Mouse (Mus musculus) urinary bladder, adult 18-20 months (tissue): ENCODE results near the gene Ube2a.
"Not testable (repeated sequence)": the region's sequence is repeated elsewhere in the genome, so short reads cannot be mapped to it uniquely, and the experiment has no call there.

Source experiments
- DNase-seq, 2 experiments: peaks; one replicate each; pipeline ENCODE4 v3.0.0; 2022; ENCODE audit warnings: low spot score in 2 of 2, mixed read lengths in 2 of 2

Ube2a gene

DNA sequence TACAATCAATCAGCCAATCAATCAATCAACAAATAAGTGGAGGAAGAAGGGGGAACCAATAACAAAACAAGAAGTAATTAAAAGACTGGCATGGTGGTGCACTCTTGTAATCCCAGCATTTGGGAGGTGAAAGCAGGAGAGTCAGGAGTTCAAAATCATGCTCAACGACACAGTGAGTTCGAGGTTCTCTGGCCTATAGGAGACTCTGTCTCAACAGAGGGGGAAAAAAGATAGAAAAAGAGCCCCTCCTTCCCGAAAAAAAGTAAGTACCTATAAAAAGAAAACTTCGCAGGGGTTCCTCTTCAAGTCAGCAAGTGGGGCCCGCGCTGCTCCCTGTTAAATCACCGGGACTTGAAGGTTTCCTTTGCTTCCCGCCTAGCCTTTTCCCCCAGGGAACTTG lies at the start of gene Ube2a, which contains the start of gene C330007P06Rik:
Gene Ube2a, plus strand, starts transcription at position 136 of the 400 bp plus-strand sequence.
Gene C330007P06Rik, minus strand, starts transcription at position 347 of the 400 bp plus-strand sequence.
- no peak for DNase-seq

DNA sequence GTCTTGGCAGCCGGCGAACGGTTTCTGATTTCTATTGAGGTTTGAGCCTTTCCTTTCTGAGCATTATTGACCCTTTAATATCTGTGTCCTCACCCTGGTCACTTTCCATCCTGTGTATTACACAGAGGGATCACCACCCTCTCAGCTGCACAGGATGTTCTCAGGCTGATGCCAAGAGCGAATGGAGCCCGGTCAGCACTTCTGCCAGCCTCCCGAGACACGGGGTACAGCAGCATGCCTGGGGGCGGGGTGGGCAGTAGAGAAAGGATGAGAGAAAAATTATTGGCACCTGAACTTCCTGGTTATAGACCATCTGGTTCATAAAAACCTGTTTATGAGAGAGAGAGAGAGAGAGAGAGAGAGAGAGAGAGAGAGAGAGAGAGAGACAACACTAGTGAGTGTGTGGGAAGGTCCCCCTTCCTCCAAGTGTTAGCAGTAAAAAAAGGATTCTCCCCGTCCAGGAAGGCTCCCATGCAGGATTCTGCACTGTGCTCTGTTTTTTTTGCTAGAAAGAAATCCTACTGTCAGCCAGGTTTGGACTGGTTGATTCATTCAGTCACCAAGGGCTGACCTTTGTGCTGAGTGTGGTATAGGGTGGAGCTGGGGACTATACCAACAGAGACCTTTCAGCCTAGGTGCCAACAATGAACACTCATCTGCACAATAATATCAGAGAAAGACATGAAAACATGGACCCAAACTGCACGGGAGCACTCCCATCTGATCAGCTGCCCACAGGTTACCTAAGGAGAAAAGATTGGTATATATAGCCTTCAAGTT lies 49.6 kb upstream of the Ube2a start:
- DNase-seq = no peak

DNA sequence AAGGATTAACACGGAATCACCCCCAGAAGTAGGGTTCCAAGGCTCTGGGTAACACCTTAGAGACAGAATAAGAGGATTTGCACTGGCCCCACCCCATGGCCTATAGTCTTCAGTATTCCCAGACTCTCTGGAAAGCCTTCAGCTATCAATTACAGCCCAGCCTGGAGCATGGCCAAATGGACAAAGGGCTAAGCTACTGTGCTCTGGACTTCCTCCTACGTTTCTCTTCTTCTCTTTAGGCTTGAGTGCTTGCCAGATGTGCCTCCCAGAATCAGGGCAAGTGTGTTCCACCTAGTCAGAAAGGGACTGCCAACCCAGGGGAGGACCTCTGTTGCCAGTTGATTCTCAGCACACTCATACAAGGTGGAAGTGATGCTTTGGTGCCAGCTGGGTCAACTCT lies 48.7 kb upstream of the Ube2a start:
- DNase-seq = no peak

DNA sequence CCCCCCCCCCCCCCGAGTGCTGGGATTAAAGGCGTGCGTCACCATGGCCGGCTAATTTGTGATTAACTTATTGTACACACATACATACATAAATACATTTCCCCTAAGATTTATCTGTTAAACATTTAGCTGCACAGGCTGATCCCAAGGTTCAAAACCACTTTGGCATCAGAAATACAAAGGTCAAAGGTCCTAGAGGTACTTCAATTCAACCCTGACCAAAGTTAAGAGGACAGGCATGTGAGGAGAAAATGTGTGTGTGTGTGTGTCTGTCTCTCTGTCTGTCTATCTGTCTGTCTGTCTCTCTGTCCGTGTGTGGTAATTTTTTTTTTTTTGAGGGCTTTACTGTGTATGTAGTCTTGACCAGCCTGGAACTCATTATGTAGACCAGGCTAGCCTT lies 46.8 kb upstream of the Ube2a start:
- no peak for DNase-seq

DNA sequence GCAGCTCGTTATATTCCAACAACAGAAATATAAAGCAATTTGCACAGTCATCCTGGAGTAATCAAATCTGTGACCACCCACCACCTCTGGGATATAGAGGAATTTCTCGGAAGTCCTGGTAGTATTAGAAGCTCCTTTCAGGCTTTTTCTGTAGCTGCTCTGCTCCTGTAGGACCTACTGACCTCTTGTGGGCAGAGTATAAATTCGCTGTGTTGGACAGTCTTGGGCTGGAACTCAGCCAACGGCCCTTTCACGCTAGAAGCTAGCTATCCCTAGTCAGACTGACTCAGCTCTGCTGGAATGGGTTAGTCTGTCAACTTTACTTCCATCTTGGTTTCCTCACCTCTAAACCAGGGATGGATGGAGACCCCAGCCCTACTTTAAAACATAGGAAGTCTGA lies 43.4 kb upstream of the Ube2a start:
- peak in 1 of 2 experiments; percentile 42 for DNase-seq

DNA sequence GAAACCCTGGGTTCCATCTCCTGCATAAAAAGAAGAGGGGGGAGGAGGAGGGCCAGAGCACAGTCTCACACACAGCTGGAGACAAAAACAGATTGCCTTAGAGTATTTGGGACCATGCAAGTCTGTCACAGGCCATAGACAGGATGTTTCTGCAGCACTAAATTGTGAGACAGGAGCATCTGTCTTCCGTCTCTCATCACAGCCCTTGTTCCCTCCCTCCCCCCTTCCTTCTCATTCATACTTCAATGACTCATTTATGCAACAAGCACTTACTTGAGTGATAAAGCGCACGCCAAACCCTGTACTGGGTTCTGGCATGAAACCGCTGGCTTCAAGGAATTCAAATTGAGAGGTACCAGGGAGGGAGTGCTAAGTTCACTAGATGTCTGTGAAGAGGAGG lies 42.1 kb upstream of the Ube2a start:
- no peak for DNase-seq

DNA sequence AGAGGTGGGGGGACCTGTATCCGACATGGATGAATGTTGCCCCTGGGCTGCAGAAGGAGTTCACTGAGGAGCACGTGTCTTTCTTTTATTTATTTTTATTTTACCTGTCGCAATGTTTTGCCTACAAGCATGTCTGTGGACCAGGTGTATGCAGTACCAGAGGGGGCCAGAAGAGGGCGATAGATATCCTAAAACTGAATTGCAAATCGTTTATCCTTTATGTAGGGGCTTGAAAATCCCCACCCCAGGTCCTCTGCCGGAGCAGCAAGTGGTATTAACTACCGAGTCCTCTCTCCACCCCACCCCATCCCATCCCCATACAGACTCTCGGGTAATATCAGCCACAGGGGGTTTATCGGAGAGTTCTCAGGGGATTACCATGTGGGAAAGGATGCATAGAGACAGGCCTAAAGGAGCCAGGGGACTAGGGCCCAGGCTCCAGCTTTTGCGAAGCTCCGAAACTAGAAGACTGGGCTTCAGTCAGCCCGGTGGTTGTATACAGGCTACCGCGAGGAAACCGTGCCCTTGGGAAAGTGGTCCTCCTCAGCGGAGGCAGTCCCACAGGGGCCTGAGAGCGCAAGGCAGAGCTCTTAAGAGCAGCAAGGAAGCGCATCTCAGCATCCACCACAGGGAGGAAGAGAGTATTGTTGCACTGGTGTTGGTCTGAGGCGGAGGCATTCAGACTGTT lies 40.2 kb upstream of the Ube2a start:
- peak in 1 of 2 experiments; percentile 44 for DNase-seq

DNA sequence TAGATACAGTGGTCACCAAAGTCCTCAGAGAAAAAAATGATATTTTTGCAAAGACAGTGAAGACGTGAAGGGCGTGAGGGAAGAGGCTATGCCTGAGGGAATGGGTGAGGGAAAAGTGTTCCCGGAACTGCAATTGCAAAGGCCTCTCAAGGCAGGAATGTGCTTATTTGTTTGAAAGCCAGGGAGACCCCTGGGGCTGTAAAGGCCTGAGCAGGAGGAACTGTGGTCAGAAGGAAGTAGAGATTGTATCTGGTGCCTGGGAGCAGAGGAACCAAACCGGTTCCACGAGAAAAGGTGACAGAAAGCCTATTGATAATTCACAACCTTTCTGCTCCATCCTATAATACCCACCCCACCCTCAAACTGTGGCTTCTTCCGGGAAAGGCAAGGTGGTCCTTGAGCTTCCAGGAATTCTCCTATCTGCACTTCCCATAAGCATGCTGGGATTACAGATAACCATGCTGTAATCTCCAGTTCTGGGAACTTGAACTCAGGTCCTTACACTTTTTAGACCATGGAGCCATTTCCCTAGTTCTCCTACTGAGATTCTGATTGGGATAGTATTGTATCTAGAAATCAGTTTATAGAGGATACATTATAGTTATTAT lies 36.5 kb upstream of the Ube2a start:
- no peak for DNase-seq

DNA sequence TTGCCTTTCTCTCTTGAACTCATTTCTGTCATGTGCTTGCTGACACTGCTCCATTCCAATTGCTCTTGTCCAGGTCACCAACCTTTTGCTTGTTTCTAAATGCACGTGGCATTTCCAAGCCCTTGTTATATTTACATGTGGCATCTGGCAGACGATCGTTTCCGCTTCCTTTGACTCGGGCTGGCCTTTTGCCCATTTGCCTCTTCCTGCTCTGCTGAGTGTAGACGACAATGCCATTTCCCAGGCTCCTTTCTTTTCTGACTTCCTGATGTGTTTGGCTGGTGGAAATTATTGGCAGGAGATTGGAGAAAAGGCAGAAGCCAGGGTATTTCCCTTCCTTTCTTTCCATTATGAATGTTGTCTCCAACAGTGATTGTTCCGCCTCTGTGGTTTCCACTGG lies 34.3 kb upstream of the Ube2a start:
- DNase-seq = no peak

DNA sequence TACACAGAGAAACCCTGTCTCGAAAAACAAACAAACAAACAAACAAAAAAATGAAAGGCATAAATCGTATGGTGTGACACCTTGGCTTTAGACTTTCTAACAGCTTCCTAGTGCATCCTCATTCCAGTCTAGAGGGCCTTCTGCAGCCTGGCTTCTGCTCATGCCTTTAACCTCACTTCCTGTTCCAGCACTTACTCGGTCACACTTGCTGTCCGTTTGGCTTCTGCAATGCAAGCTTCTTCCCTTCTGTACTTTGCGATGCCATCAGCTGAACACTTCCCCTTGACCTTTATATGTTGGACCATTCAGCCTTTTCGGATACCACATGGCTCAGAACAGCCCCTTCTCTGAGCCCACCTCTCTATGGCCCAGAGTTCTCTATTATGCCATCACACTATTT lies 32.0 kb upstream of the Ube2a start:
- no peak for DNase-seq

DNA sequence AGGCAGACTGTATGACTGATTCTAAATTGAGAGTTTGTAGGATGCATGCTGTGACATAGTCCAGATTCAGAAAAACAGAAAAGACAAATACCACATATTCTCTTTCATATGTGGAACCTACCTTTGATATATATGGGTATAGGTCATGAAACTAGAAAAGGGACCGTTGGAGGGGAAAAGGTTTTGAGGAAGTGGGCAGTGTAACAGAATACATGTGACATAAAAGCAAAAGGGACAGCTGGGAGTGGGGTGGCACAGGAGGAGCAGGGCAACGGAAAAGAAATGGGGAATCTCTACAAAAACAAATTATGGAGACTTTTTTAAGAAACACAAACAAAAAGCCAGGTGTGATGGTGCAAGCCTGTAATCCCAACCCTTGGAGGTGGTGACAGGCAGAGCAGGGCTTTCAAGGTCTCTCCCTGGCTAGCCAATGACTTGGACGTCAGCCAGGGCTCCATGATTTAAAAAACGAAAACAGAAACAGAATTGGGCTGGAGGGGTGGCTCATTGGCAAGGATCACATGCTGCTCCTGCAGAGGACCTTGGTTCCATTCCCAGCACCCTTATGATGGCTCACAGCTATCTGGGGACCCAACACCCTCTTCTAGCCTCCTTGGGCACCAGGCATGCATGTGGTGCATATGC lies 30.2 kb upstream of the Ube2a start:
- no peak for DNase-seq

DNA sequence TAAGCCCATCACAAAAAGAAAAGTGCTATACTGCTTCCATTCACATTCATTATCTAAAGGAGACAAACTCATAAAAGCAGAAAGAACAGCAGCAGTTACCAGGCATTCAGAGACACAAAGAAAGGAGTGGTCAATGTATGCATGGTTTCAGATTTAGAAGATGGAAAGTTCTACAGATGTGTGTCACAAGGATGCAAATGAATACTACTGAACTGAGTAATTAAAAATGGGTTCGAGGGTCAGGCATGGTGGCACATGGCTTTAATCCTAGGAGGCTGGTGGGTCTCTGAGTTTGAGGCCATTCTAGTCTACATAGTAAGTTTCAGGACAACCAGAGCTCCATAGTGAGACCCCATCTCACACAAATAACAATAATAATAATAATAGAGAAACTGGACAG lies 26.5 kb upstream of the Ube2a start:
- DNase-seq = no peak

DNA sequence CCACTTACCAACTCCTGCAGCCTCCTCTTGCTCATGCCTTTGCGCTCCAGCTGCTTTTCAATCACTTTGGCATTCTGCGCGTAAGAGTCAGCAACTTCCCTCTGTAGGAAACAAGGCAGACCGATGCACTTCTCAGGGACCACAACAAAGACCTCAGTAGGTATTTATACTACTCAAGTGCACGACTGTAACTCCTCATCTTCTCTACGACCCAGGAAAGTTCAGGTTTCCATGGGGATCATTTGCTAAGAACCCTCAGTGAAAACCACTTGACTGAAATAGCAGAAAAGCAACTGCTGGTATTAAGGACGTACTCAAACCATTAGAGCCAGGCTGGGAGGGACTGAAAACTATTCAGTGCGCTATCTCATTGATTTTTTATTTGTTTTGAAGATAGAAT lies 21.1 kb upstream of the Ube2a start:
- DNase-seq = no peak

DNA sequence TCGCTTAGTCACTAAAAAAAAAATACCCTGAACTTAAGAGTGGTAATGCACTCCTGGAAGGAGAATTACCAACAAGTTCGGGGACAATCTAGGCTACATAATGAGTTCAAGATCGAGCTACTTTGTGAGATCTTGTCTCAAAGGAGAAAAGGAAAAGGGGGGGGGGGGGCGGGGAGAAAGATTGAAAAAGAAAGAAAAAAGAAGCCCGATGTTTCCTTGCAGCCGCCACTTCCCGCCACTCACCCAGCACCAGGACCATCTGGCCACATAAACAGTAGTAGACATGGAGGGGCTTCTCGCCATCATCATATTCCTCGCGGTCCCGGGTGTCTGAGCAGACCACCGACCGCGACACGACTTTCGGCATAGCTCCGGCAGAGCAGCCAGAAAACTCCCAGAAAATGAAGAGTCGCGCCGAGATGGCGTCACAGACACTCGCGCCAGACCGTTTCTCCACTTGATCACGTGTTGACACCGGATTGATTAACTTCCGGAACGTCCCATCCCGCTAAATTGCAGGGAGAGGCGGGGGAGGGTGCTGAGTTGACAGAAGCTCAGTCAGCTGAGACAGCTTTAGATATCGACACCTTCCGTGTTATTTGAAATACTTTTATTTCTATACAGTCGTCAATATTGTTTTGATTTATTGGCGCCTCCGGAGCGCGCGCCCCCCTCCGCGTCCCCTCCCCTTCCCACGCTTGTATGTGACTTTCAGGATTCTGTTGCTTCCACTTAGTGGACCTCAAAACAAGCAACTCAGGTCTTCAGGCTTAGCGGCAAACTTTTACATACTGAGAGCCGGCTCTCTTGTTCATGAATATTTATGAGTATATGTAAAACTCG lies 9.7 kb upstream of the Ube2a start:
- DNase-seq = peak; percentile 55 to 61

DNA sequence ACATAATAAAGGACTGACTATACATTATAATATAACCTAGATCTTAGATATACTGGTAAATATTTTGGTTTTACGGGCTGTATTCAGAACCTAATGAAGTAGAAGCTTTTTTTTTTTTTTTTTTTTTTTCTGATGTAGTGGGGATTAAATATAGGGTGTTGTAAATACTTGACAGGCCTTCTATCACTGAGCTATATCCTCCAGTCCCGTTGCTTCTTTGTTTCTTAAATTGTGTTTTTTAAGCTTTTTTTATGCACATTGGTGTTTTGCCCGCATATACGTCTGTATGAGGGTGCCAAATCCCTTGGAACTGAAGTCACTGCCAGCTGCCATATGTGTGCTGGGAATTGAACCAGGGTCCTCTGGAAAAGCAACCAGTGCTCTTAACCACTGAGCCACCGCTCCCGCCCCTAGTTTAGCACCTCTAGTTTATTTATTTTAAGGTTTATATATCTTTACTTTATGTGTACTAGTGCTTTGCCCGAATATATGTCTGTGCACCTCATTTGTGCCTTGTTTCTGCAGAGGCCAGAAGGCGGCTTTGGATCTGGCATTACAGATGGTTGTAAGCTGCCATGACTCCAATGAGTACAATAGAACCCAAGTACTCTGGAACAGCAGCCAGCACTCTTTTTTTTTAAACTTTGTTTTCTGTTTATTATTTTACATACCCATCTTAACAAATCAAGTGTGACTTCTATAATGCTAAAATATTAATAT lies 8.9 kb upstream of the Ube2a start:
- DNase-seq = no peak

DNA sequence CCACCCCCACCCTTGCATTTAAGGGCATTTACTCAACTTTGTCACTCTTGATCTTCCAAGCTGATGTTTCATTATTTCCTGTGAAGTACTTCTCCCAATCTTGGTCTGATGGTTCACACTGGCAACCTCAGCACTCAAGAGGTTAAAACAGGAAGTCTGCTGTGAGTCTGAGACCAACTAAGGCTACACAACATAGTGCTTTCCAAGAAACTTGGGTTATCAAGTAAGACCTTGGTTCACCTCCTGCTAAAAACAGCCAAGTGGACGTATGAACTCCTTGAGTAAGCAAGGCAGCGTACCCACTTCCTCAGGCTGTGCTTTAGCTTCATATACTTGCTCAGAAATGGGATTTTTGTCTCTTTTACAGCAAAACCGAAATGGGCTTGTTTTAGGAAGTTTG lies 3.3 kb upstream of the Ube2a start:
- no peak for DNase-seq

DNA sequence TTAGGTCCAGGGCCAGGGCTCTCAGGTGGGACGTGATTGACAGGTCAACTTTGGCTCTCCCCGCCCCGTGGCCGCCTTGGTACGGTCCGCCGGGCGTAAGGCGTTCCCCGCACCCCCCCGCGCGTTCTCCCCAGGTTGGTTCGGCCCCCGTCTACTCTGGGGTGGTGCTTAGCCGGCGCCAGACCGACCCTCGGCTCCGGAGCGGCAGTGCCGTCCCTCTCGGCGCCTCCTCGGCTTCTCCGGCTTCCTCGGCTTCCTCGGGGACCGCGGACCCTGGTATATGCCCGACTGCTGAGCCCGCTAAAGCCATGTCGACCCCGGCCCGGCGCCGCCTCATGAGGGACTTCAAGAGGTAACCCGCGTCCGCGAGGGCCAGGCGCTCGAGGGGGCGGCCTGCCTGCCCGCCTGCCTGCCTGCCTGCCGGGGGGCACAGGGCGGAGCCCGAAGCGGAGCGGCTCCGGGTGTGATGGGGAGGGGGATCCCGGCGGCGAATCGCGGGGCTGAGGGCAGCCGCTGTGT lies 537 bp downstream of the Ube2a start:
- peak; percentile 76 to 79 for DNase-seq

DNA sequence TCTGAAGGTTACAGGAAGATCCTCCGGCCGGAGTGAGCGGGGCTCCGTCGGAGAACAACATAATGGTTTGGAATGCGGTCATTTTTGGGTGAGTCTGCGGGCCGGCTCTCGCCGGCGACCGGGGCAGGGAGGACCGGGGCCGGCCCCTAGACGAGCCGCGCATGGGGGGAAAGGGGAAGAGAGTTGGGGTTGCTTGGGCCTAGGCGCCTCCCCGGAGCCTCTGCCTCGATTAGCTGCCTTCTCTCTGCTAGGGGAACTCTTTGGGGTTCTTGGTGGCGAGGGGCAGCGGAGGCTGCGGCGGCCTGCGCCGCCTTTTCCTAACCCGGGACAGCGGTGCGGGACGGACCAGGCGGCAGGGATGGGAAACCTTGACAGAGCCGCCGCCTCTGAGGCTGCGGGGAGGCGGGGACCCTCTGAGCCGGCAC lies 1.0 kb downstream of the Ube2a start:
- peak; percentile 1 to 18 for DNase-seq

DNA sequence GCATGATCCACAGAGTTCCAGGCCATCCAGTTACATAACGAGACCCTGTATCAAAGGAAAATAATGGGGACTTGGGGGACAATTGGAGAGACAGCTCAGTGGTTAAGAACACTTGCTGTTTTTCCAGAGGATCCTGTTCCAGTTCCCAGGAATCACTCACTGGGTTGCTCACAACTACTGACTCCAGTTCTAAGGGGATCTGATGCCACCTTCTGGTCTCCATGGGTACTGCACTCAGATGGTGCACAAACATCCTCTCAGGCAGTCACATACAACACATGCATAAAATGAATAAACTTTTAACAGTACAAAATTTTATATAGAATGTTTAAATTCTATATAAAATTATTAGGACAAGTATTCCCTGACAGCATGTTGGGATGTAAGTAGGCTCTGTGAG lies 11.0 kb downstream of the Ube2a start:
- no peak for DNase-seq

DNA sequence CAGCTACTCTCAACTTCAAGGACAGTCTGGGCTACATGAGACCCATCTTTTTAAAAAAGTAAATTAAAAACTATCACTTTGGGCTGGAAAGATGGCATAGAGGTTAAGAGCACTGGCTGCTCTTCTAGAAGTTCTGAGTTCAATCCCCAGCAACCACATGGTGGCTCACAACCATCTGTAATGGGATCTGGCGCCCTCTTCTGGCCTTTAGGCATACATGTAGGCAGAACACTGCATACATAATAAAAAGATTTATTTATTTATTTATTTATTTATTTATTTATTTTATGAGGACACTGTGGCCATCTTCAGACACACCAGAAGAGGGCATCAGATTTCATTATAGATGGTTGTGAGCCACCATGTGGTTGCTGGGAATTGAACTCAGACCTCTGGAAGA lies 25.2 kb downstream of the Ube2a start:
- DNase-seq = not testable (repeated sequence)

DNA sequence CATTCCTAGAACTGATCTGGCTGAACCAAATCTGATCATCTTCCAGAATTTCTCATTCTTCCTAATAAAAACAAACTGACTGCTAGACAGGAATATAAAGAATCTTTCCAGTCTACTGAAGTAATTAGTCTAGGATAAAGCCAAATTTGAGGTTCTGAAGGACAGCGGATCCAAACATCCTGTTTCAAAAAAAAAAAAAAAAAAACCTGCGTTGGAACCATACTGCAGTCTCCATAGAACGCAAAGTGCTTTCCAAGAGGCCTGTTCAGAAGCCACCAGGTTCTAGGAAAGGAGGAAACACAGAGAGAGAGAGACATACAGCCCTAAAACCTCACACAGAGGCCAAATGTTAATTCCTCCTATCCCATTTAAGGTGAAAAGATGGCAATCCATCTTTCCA lies 28.0 kb downstream of the Ube2a start:
- DNase-seq = no peak
